Mouse (Mus musculus) heart, postnatal 4 days (tissue): ENCODE measurements at regions not wholly inside any gene's neighbourhood (a gene's known extent, or its start where the extent isn't known, plus 50 kb on each side); places are given as distances from the start of the nearest gene placed in this dataset.
"Not testable (repeated sequence)": the region's sequence is repeated elsewhere in the genome, so short reads cannot be mapped to it uniquely, and the experiment has no call there.

Experiments
- DNase-seq: peaks from one replicate; pipeline ENCODE4 v3.0.0; 2021

GRCm38 (mm10) chr4:124395069-124395965 is 215.3 kb downstream of the 3100002H09Rik start:
- no peak for DNase-seq

GRCm38 (mm10) chr4:124393595-124393994 is 217.0 kb downstream of the 3100002H09Rik start:
- DNase-seq, result no peak

GRCm38 (mm10) chr4:124389067-124389466 is 221.5 kb downstream of the 3100002H09Rik start:
- DNase-seq, result no peak

- no peak for DNase-seq
These were observed 225.2 kb downstream of the 3100002H09Rik start for GRCm38 (mm10) chr4:124385106-124386055.

- no peak for DNase-seq
These were observed 234.1 kb downstream of the 3100002H09Rik start for GRCm38 (mm10) chr4:124376504-124376903.

GRCm38 (mm10) chr4:124375581-124375980 is 235.0 kb downstream of the 3100002H09Rik start:
- DNase-seq, result no peak

- DNase-seq, result no peak
These were observed 241.8 kb downstream of the 3100002H09Rik start for GRCm38 (mm10) chr4:124368831-124369230.

- no peak for DNase-seq
These were observed 242.5 kb downstream of the 3100002H09Rik start for GRCm38 (mm10) chr4:124368085-124368484.

GRCm38 (mm10) chr4:124360578-124360908 is 250.1 kb downstream of the 3100002H09Rik start:
- DNase-seq, result no peak

GRCm38 (mm10) chr4:124359707-124360577 is 250.7 kb downstream of the 3100002H09Rik start:
- no peak for DNase-seq

- DNase-seq, result not testable (repeated sequence)
These were observed 252.1 kb downstream of the 3100002H09Rik start for GRCm38 (mm10) chr4:124358456-124358855.

- DNase-seq, result no peak
These were observed 260.2 kb downstream of the 3100002H09Rik start for GRCm38 (mm10) chr4:124350361-124350760.

GRCm38 (mm10) chr4:124349610-124350295 is 260.9 kb downstream of the 3100002H09Rik start:
- no peak for DNase-seq

- DNase-seq, result no peak
These were observed 261.5 kb downstream of the 3100002H09Rik start for GRCm38 (mm10) chr4:124349055-124349454.

GRCm38 (mm10) chr4:124340073-124340472 is 270.5 kb downstream of the 3100002H09Rik start:
- no peak for DNase-seq

- DNase-seq, result no peak
These were observed 274.9 kb downstream of the 3100002H09Rik start for GRCm38 (mm10) chr4:124335726-124336125.

- DNase-seq, result no peak
These were observed 277.6 kb downstream of the 3100002H09Rik start for GRCm38 (mm10) chr4:124332974-124333373.

- DNase-seq, result no peak
These were observed 278.2 kb downstream of the 3100002H09Rik start for GRCm38 (mm10) chr4:124332416-124332815.

GRCm38 (mm10) chr4:124329107-124329771 is 281.4 kb downstream of the 3100002H09Rik start:
- DNase-seq, result no peak

GRCm38 (mm10) chr4:124326301-124326700 is 284.3 kb downstream of the 3100002H09Rik start:
- no peak for DNase-seq

GRCm38 (mm10) chr4:124323589-124323988 is 287.0 kb downstream of the 3100002H09Rik start:
- no peak for DNase-seq
